Mouse (Mus musculus): ENCODE results near the gene Prr15.

GRCm38 (mm10) chr6:54277234-54277633 lies 48.4 kb upstream of the Prr15 start:
- TF ChIP-seq CTCF (IDR thresholded peaks at IDR 0.05; ENCODE audit: control insufficient read depth, insufficient read depth, insufficient read length) (no peak), MAX (IDR thresholded peaks at IDR 0.05) (no peak), USF1 (IDR thresholded peaks at IDR 0.05; ENCODE audit: low read depth) (no peak), MYOG (IDR thresholded peaks at IDR 0.05; ENCODE audit: control insufficient read depth, extremely low read depth, insufficient read length) (no peak)

Measured in C2C12 (cell line).